Mouse (Mus musculus) bone marrow, adult 2 months (tissue): Measurements from ENCODE around the gene Padi2.

Experiments used
- CTCF ChIP-seq: fragments of 200-500 bp; IDR thresholded peaks from 2 replicates; pipeline ENCODE4 v1.5.1; 2011; ENCODE audit warnings: low read length, control low read depth; ENCODE audit not compliant: control insufficient read depth, insufficient read depth
- POLR2A ChIP-seq: fragments of 200-500 bp; IDR thresholded peaks from 2 replicates; pipeline ENCODE4 v1.6.1; 2011; ENCODE audit warnings: low read depth, mild to moderate bottlenecking, control low read depth, low read length, borderline replicate concordance; ENCODE audit not compliant: control insufficient read depth

DNA sequence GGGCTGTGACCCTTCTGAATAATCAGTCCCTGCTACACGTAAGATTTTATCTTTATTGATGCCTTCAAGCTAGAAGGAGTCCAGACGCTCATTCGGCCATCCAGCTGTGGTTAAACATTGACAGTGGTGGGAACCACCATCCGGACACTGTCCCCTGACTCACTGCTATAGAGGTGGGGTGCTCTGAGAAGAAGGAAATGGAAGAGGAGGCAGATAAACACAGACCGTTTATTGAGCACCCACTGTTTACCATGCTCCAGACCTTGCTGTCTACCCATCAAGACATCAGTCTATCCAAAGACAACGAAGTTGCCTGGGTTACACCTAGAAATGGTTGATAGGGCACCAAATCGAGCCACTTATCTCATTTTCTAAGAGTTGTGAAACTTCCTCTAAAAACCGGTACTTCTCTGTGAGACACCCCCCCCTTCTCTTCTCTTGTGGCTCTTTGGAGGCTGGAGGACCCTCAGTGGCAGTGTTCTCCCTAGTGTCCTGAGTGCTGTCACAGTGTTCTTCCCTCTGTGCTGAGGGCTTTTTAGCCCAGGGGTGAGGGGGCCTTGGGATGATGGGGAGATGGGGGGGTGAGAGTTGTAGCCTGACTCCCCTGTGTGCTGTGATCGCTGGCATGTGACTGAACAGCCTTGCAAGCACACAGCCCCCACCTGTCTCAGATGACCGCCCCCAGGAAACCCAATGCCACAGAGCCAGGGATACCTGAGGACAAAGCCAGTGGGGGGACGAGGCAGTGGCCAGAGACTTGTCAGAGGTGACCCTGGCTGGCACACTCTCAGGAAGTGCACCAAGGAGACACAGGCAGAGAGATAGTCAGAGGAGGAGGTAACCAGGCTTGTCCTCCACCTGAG lies 14.1 kb downstream of the Padi2 start:
- TF ChIP-seq CTCF (no peak), POLR2A (no peak)
